Mouse (Mus musculus): ENCODE results near the gene Cenpw.

Gene Cenpw

DNA sequence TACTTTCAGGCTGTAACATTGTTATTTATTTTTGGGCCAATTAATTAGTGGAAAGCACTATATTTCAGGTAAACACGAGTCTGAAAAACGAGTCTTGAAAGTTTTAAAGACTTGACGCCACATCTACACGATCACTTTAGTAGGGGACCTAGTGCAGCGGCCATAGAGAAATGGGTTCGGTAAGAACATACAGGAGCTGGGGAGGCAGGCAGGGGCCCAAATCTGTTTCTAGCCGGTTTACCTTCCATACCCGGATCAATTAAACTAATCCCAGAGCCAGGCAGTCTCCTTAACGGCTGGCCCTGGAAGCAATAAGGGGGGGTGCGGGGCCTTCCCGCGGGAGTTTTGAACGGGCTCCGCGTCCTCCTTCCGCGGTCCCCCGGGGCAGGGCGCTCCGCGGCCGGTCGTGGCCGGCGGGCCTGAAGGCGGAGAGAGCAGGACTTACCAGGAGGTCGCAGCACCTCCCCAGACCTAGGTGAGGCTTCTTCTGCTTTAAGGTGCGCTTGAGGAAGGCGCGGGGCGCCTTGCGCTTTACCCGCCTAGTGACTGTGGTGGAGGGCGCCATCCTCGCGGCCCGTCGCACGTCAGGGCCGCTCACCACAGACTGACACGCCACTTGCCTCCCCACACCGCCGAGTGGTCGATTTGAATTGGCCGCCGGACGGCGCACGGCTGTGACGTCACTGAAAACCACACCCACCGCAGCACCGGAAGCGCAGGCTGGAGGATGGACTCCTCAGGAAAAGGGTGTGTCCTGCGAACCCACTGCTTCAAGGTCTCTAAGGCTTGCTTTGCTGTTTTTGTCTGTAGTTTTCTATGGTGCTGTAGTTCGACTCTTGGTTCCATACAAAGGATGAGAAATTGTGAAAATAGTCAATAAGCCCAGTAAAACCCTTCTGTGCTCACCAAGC is at the start of gene Cenpw:
TSS of gene Cenpw (minus strand) at position 645 of the 911 bp plus-strand sequence.
- DNase-seq = peak; percentile 78 to 80

DNA sequence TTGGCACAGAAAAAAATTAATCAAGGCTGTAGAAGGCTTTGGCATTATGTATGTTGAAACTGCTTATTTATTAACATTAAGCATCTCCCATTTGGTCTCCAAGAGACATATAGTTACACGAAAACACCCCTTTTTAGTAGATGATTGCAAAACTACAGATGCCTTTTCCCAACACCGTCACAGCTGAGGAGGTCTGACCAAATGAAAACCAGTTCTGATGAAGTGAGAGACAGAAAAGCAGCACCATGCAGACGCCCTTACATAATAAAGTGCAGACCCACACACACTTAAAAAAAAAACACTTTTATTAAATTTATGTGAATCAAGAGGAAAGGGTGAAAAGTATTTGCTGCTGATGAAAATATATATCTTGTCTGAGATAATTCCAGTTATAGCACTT is 49.3 kb upstream of the Cenpw start:
- no peak for DNase-seq

DNA sequence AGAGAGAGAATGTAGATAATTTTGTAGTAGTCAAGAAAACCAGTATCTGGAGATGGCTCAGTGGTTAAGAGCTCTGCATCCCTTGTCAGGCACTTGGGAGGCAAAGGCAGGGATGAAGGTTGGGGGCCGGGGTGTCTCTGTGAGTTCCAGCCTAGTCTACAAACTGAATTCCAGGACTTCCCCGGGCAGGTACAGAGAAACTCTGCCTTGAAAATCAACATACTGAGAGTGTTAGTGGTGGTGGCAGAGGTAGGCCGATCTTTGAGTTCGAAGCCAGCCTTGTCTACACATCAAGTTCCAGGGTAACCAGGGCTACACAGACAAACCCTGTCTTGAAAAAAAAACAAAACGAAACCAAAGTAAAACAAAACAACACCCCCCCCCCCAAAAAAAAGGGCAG is 859 bp downstream of the Cenpw start:
- DNase-seq = no peak

DNA sequence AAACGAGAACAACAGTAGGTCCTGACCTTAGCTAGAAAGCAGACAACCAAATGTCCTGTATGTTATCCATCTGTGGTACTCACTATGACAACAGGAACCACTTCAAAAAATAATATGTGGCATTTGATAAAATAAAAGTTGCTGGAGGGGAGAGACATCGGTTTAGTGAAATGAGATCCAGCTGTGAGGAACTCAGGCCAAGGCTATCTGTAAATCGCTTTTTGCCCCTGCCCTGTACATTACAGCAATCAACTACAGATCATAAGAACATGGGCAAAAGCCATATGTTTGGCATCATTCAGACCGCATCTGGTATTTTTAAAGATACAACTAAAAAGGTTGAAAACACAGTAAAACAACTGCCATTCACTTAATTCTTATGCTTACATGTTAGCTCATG is 32.7 kb downstream of the Cenpw start:
- DNase-seq = no peak
